Mouse (Mus musculus) layer of hippocampus, adult 2 months (tissue): ENCODE results near the gene Men1. TPM values are rescaled to one million over a fixed set of nuclear protein-coding genes. Genes with fewer than 3 reads are reported as not detected.

Experiments used
- DNase-seq, 2 experiments: peaks; one replicate each; pipeline ENCODE4 v3.0.0; 2022; ENCODE audit warnings: low spot score in 2 of 2
- H3K27ac ChIP-seq: fragments of 200-600 bp; 2 replicates; pipeline ENCODE4 v1.8.1; 2022
- H3K4me3 ChIP-seq: fragments of 200-600 bp; 2 replicates; pipeline ENCODE4 v1.8.1; 2022; ENCODE audit warnings: mild to moderate bottlenecking
- CTCF ChIP-seq: fragments of 200-600 bp; conservative IDR thresholded peaks from 2 replicates; pipeline ENCODE4 v1.8.1; 2022; ENCODE audit warnings: antibody characterized with exemption, mild to moderate bottlenecking, moderate library complexity
- total RNA-seq, 2 experiments: library from RNA; stranded (reverse); gene quantifications; 2 replicates each; pipeline ENCODE4 v1.2.3; 2021

Men1 gene
- total RNA-seq, 2 experiments from 2014 or later, result 63.3 to 72.1 TPM

- no peak overlapping the region for H3K4me3 ChIP-seq
- no peak for TF ChIP-seq CTCF
- DNase-seq, result no peak
- no peak overlapping the region for H3K27ac ChIP-seq
These were observed 9.2 kb downstream of the Men1 start for GRCm38 (mm10) chr19:6343996-6344395.

- Histone ChIP-seq H3K4me3 (no peak overlapping the region), H3K27ac (no peak overlapping the region)
- DNase-seq, result no peak
- no peak for TF ChIP-seq CTCF
These were observed 11.2 kb downstream of the Men1 start for GRCm38 (mm10) chr19:6346023-6346422.

- no peak for DNase-seq
- H3K27ac ChIP-seq, result no peak overlapping the region
- no peak for TF ChIP-seq CTCF
- H3K4me3 ChIP-seq, result no peak overlapping the region
These were observed 11.9 kb downstream of the Men1 start for GRCm38 (mm10) chr19:6346661-6347060.

- DNase-seq, result no peak
- Histone ChIP-seq H3K27ac (no peak overlapping the region), H3K4me3 (no peak overlapping the region)
- no peak for TF ChIP-seq CTCF
These were observed 12.8 kb downstream of the Men1 start for GRCm38 (mm10) chr19:6347615-6348014.

- peak overlapping the region; percentile 36; the same call in 1 of the 2 replicates for H3K27ac ChIP-seq
- TF ChIP-seq CTCF, result no peak
- no peak for DNase-seq
- no peak overlapping the region for H3K4me3 ChIP-seq
These were observed 13.9 kb downstream of the Men1 start for GRCm38 (mm10) chr19:6348717-6349116.

GRCm38 (mm10) chr19:6349215-6349983 is 14.6 kb downstream of the Men1 start:
- Histone ChIP-seq H3K4me3 (no peak overlapping the region), H3K27ac (peak overlapping the region; percentile 40; the same call in 1 of the 2 replicates)
- no peak for TF ChIP-seq CTCF
- DNase-seq, result no peak

GRCm38 (mm10) chr19:6351431-6352106 is 16.8 kb downstream of the Men1 start:
- Histone ChIP-seq H3K4me3 (no peak overlapping the region), H3K27ac (no peak overlapping the region)
- no peak for TF ChIP-seq CTCF
- no peak for DNase-seq

- no peak for TF ChIP-seq CTCF
- no peak overlapping the region for H3K27ac ChIP-seq
- DNase-seq, result no peak
- H3K4me3 ChIP-seq, result no peak overlapping the region
These were observed 17.3 kb downstream of the Men1 start for GRCm38 (mm10) chr19:6352107-6352505.

- no peak for DNase-seq
- Histone ChIP-seq H3K27ac (no peak overlapping the region), H3K4me3 (no peak overlapping the region)
- TF ChIP-seq CTCF, result no peak
These were observed 19.3 kb downstream of the Men1 start for GRCm38 (mm10) chr19:6354030-6354429.

- H3K4me3 ChIP-seq, result no peak overlapping the region
- no peak for TF ChIP-seq CTCF
- H3K27ac ChIP-seq, result no peak overlapping the region
These were observed 26.5 kb downstream of the Men1 start for GRCm38 (mm10) chr19:6361291-6361690.

GRCm38 (mm10) chr19:6363091-6363410 is 28.3 kb downstream of the Men1 start:
- no peak for TF ChIP-seq CTCF
- no peak for DNase-seq
- peak overlapping the region; percentile 59 for H3K4me3 ChIP-seq
- peak overlapping the region; percentile 99 for H3K27ac ChIP-seq

More at GRCm38 (mm10) chr19:6361291-6361690, 26.5 kb downstream of the Men1 start:
- DNase-seq, result no peak

- TF ChIP-seq CTCF, result no peak
- Histone ChIP-seq H3K4me3 (peak within 1 kb of the TSS; percentile 93), H3K27ac (peak within 1 kb of the TSS; percentile 99)
- DNase-seq, result peak; percentile 100
These were observed 28.8 kb downstream of the Men1 start, which contains the start of gene Sf1 for GRCm38 (mm10) chr19:6363411-6364240. Gene Sf1 (plus strand): TSS chr19:6363690.

- DNase-seq, result peak; percentile 93
- H3K27ac ChIP-seq, result peak overlapping the region; percentile 99
- 0 out of 2 replicates have a peak, but pooled peaks have one; percentile 11 for TF ChIP-seq CTCF
- peak overlapping the region; percentile 93 for H3K4me3 ChIP-seq
These were observed 29.5 kb downstream of the Men1 start for GRCm38 (mm10) chr19:6364317-6364725.
